Mouse (Mus musculus): ENCODE measurements at regions not wholly inside any gene's neighbourhood (a gene's known extent, or its start where the extent isn't known, plus 50 kb on each side); places are given as distances from the start of the nearest gene placed in this dataset.

GRCm38 (mm10) chr10:38629907-38630505, 191.6 kb downstream of the Rfpl4b start:
- Histone ChIP-seq H3K36me3 (ENCODE audit: control insufficient read depth, insufficient read depth, low read length) (no peaks in the 10 kb centered on the region), H3K4me1 (replicated peaks; ENCODE audit: control insufficient read depth, insufficient read depth) (no peaks in the 10 kb centered on the region), H3K27me3 (ENCODE audit: control insufficient read depth, insufficient read depth, low read length) (no peaks in the 10 kb centered on the region), H3K9ac (ENCODE audit: low read length) (no peak overlapping the region), H3K4me2 (replicated peaks; ENCODE audit: low read depth) (no peak overlapping the region), H3K9me3 (ENCODE audit: control insufficient read depth, low read length) (no peaks in the 10 kb centered on the region), H3K27ac (replicated peaks) (no peak overlapping the region), H3K4me3 (ENCODE audit: low read depth, low read length) (no peak overlapping the region)
- WGBS = 50% methylated on average over 4 of the region's 4 CpGs
- ATAC-seq (ENCODE audit: low FRiP score, low TSS enrichment) (no peak), DNase-seq (ENCODE audit: low spot score) (no peak)
- TF ChIP-seq EP300 (optimal IDR thresholded peaks at IDR 0.05) = no peak
- no peak for TF ChIP-seq CTCF (IDR thresholded peaks at IDR 0.05; ENCODE audit: low read depth)

- Histone ChIP-seq H3K4me1 (replicated peaks; ENCODE audit: control insufficient read depth, insufficient read depth) (no peaks in the 10 kb centered on the region), H3K27me3 (ENCODE audit: control insufficient read depth, insufficient read depth, low read length) (no peaks in the 10 kb centered on the region), H3K4me2 (replicated peaks; ENCODE audit: low read depth) (no peak overlapping the region), H3K4me3 (ENCODE audit: low read depth, low read length) (no peak overlapping the region), H3K9me3 (ENCODE audit: control insufficient read depth, low read length) (no peaks in the 10 kb centered on the region), H3K9ac (ENCODE audit: low read length) (no peak overlapping the region), H3K36me3 (ENCODE audit: control insufficient read depth, insufficient read depth, low read length) (no peaks in the 10 kb centered on the region), H3K27ac (replicated peaks) (no peak overlapping the region)
- WGBS = 85% methylated on average over 1 of the region's 1 CpGs
- DNase-seq (ENCODE audit: low spot score) = no peak
- ATAC-seq (ENCODE audit: low FRiP score, low TSS enrichment) = no peak
- TF ChIP-seq CTCF (IDR thresholded peaks at IDR 0.05; ENCODE audit: low read depth) (no peak), EP300 (optimal IDR thresholded peaks at IDR 0.05) (no peak)
These were observed 198.2 kb downstream of the Rfpl4b start for GRCm38 (mm10) chr10:38623399-38623798.

- Histone ChIP-seq H3K9me3 (ENCODE audit: control insufficient read depth, low read length) (no peaks in the 10 kb centered on the region), H3K36me3 (ENCODE audit: control insufficient read depth, insufficient read depth, low read length) (no peaks in the 10 kb centered on the region), H3K27me3 (ENCODE audit: control insufficient read depth, insufficient read depth, low read length) (no peaks in the 10 kb centered on the region), H3K9ac (ENCODE audit: low read length) (no peak overlapping the region), H3K27ac (replicated peaks) (no peak overlapping the region), H3K4me2 (replicated peaks; ENCODE audit: low read depth) (no peak overlapping the region), H3K4me1 (replicated peaks; ENCODE audit: control insufficient read depth, insufficient read depth) (no peaks in the 10 kb centered on the region), H3K4me3 (ENCODE audit: low read depth, low read length) (no peak overlapping the region)
- TF ChIP-seq CTCF (IDR thresholded peaks at IDR 0.05; ENCODE audit: low read depth) = no peak
- ATAC-seq (ENCODE audit: low FRiP score, low TSS enrichment) (no peak), DNase-seq (ENCODE audit: low spot score) (no peak)
- 64% methylated on average over 5 of the region's 5 CpGs for WGBS
These were observed 211.7 kb downstream of the Rfpl4b start for GRCm38 (mm10) chr10:38609606-38610510.

GRCm38 (mm10) chr10:38586061-38586460, 235.5 kb downstream of the Rfpl4b start:
- WGBS = 83% methylated on average over 2 of the region's 2 CpGs
- Histone ChIP-seq H3K9me3 (ENCODE audit: control insufficient read depth, low read length) (no peaks in the 10 kb centered on the region), H3K27me3 (ENCODE audit: control insufficient read depth, insufficient read depth, low read length) (no peaks in the 10 kb centered on the region), H3K27ac (replicated peaks) (no peak overlapping the region), H3K9ac (ENCODE audit: low read length) (no peak overlapping the region), H3K4me1 (replicated peaks; ENCODE audit: control insufficient read depth, insufficient read depth) (no peaks in the 10 kb centered on the region), H3K36me3 (ENCODE audit: control insufficient read depth, insufficient read depth, low read length) (no peaks in the 10 kb centered on the region), H3K4me3 (ENCODE audit: low read depth, low read length) (no peak overlapping the region), H3K4me2 (replicated peaks; ENCODE audit: low read depth) (no peak overlapping the region)
- ATAC-seq (ENCODE audit: low FRiP score, low TSS enrichment) (no peak), DNase-seq (ENCODE audit: low spot score) (no peak)
- TF ChIP-seq CTCF (IDR thresholded peaks at IDR 0.05; ENCODE audit: low read depth) (no peak), EP300 (optimal IDR thresholded peaks at IDR 0.05) (no peak)

- no peaks in the 10 kb centered on the region for H3K9me3 ChIP-seq (ENCODE audit: control insufficient read depth, low read length)
- no peak overlapping the region for H3K9ac ChIP-seq (ENCODE audit: low read length)
- WGBS = 70% methylated on average over 1 of the region's 1 CpGs
- H3K27ac ChIP-seq (replicated peaks) = no peak overlapping the region
- DNase-seq (ENCODE audit: low spot score) (no peak), ATAC-seq (ENCODE audit: low FRiP score, low TSS enrichment) (no peak)
- no peaks in the 10 kb centered on the region for H3K27me3 ChIP-seq (ENCODE audit: control insufficient read depth, insufficient read depth, low read length)
- H3K36me3 ChIP-seq (ENCODE audit: control insufficient read depth, insufficient read depth, low read length) = no peaks in the 10 kb centered on the region
- no peaks in the 10 kb centered on the region for H3K4me1 ChIP-seq (replicated peaks; ENCODE audit: control insufficient read depth, insufficient read depth)
- H3K4me3 ChIP-seq (ENCODE audit: low read depth, low read length) = no peak overlapping the region
- TF ChIP-seq EP300 (optimal IDR thresholded peaks at IDR 0.05) = no peak
- no peak for TF ChIP-seq CTCF (IDR thresholded peaks at IDR 0.05; ENCODE audit: low read depth)
- H3K4me2 ChIP-seq (replicated peaks; ENCODE audit: low read depth) = no peak overlapping the region
These were observed 245.9 kb downstream of the Rfpl4b start for GRCm38 (mm10) chr10:38575726-38576125.

GRCm38 (mm10) chr10:38573728-38574127, 247.9 kb downstream of the Rfpl4b start:
- ATAC-seq (ENCODE audit: low FRiP score, low TSS enrichment) (no peak), DNase-seq (ENCODE audit: low spot score) (no peak)
- Histone ChIP-seq H3K36me3 (ENCODE audit: control insufficient read depth, insufficient read depth, low read length) (no peaks in the 10 kb centered on the region), H3K27ac (replicated peaks) (no peak overlapping the region), H3K27me3 (ENCODE audit: control insufficient read depth, insufficient read depth, low read length) (no peaks in the 10 kb centered on the region), H3K9ac (ENCODE audit: low read length) (no peak overlapping the region), H3K4me1 (replicated peaks; ENCODE audit: control insufficient read depth, insufficient read depth) (no peaks in the 10 kb centered on the region), H3K4me3 (ENCODE audit: low read depth, low read length) (no peak overlapping the region), H3K4me2 (replicated peaks; ENCODE audit: low read depth) (no peak overlapping the region), H3K9me3 (ENCODE audit: control insufficient read depth, low read length) (no peaks in the 10 kb centered on the region)
- WGBS = 73% methylated on average over 1 of the region's 1 CpGs
- TF ChIP-seq EP300 (optimal IDR thresholded peaks at IDR 0.05) = no peak
- TF ChIP-seq CTCF (IDR thresholded peaks at IDR 0.05; ENCODE audit: low read depth) = no peak

Measured in stomach, postnatal 0 days (tissue).